Mouse (Mus musculus): ENCODE data around the gene Best3. TPM values are rescaled to one million over a fixed set of nuclear protein-coding genes. Genes with fewer than 3 reads are reported as not detected.

The Best3 gene
- polyA plus RNA-seq, 1 experiment, result 0.11 TPM

- 91% methylated on average over 5 of the region's 5 CpGs for WGBS
- Histone ChIP-seq H3K4me3 (ENCODE audit: control insufficient read depth, insufficient read depth, low read length) (no peak overlapping the region), H3K36me3 (ENCODE audit: control insufficient read depth, insufficient read depth, low read length) (no peaks in the 10 kb centered on the region), H3K27me3 (ENCODE audit: control insufficient read depth, insufficient read depth, low read length) (no peaks in the 10 kb centered on the region), H3K27ac (ENCODE audit: control insufficient read depth, insufficient read depth, low read length) (no peak overlapping the region), H3K4me1 (replicated peaks; ENCODE audit: control insufficient read depth, insufficient read depth, low read length) (no peaks in the 10 kb centered on the region)
- no peak for TF ChIP-seq CTCF (IDR thresholded peaks at IDR 0.05; ENCODE audit: borderline replicate concordance, control insufficient read depth, extremely low read depth, insufficient read depth, low read length, poor library complexity)
- DNase-seq, result no peak
These were observed 18.6 kb downstream of the Best3 start for GRCm38 (mm10) chr10:117004695-117005094.

DNA sequence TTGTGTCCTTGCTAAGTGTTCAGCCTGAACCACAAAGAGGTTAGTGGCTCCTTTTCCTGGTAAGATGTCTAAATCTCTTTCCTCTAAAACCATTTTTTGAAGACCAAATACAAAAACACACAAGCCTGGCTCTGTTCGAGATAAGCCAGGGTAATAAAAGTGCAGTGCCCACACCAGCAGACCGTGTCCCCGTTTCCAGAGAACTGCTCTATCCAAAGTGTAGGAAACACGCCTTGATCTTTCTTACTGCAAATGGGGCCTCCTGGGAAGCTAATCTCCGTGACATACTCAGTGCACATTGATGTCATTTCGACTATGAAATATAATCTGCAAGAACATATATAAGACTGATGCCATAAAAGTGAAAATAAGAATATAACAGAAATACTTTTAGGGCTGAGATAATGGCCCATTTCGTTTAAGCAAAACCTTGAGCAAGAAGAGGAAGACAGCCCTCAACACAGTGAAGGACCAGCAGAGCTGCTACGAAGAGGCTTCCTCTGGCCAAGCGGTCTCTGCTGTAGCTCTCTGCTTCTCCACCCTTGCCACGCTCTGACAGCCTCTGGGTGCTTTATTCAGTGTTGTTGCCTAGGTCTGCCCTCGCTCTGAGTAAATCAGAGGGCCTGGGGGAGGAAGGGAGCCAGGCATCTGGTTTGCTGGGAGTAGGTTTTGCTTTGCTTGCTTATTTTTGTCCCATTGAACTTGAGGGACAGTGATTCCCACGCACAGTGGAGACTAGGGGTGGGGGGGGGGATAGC lies 19.8 kb downstream of the Best3 start:
- Histone ChIP-seq H3K27me3 (ENCODE audit: control insufficient read depth, insufficient read depth, low read length) (no peaks in the 10 kb centered on the region), H3K4me3 (ENCODE audit: control insufficient read depth, insufficient read depth, low read length) (no peak overlapping the region), H3K4me1 (replicated peaks; ENCODE audit: control insufficient read depth, insufficient read depth, low read length) (no peaks in the 10 kb centered on the region), H3K36me3 (ENCODE audit: control insufficient read depth, insufficient read depth, low read length) (no peaks in the 10 kb centered on the region), H3K27ac (ENCODE audit: control insufficient read depth, insufficient read depth, low read length) (no peak overlapping the region)
- TF ChIP-seq POLR2A (IDR thresholded peaks at IDR 0.05; ENCODE audit: control insufficient read depth, extremely low read depth, insufficient read depth, low read length, poor library complexity) (no peak), CTCF (IDR thresholded peaks at IDR 0.05; ENCODE audit: borderline replicate concordance, control insufficient read depth, extremely low read depth, insufficient read depth, low read length, poor library complexity) (no peak)
- 74% methylated on average over 12 of the region's 12 CpGs for WGBS
- DNase-seq, result no peak

DNA sequence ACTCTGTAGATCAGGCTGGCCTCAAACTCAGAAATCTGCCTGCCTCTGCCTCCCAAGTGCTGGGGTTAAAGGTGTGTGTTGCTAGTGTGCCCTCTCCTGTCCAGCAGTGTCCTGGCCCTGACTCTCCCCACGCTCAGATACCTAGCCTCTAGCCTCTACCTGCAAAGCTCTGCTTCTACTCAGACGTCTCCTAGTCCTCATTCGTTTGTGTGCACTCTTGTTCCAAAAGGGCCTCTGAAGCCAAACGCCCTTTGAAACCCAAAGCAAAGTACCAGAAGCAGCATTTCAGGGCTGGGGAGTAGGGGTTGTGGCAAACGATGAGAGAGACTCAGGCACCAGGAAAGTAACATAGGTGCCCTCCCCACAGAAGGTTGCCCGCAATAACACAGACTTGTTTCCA lies 23.6 kb downstream of the Best3 start:
- H3K27me3 ChIP-seq (ENCODE audit: control insufficient read depth, insufficient read depth, low read length), result no peaks in the 10 kb centered on the region
- no peak for DNase-seq
- no peaks in the 10 kb centered on the region for H3K4me1 ChIP-seq (replicated peaks; ENCODE audit: control insufficient read depth, insufficient read depth, low read length)
- H3K4me3 ChIP-seq (ENCODE audit: control insufficient read depth, insufficient read depth, low read length), result no peak overlapping the region
- TF ChIP-seq POLR2A (IDR thresholded peaks at IDR 0.05; ENCODE audit: control insufficient read depth, extremely low read depth, insufficient read depth, low read length, poor library complexity) (no peak), CTCF (IDR thresholded peaks at IDR 0.05; ENCODE audit: borderline replicate concordance, control insufficient read depth, extremely low read depth, insufficient read depth, low read length, poor library complexity) (no peak)
- 96% methylated on average over 6 of the region's 6 CpGs for WGBS
- no peak overlapping the region for H3K27ac ChIP-seq (ENCODE audit: control insufficient read depth, insufficient read depth, low read length)
- H3K36me3 ChIP-seq (ENCODE audit: control insufficient read depth, insufficient read depth, low read length), result no peaks in the 10 kb centered on the region

DNA sequence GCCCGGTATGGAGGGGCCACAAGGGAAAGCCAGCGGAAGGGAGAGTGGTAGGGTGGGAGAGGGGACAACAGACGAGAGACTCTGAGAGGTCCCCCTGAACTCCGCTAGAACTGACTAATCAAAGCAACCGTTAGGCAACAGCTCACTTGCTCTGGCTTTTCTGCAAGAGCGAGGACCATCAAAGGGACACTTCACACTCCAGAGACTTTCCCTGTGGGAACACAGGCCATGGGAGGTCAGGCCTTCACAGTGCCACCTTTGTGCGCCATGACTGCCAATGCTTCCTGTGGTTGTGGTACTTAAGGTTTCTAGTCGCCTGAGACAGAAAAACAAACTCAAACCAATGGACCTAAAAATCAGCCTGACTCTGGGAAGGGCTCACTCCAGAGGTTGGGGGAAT lies 24.9 kb downstream of the Best3 start:
- 89% methylated on average over 8 of the region's 8 CpGs for WGBS
- no peak overlapping the region for H3K4me3 ChIP-seq (ENCODE audit: control insufficient read depth, insufficient read depth, low read length)
- no peaks in the 10 kb centered on the region for H3K27me3 ChIP-seq (ENCODE audit: control insufficient read depth, insufficient read depth, low read length)
- no peak overlapping the region for H3K27ac ChIP-seq (ENCODE audit: control insufficient read depth, insufficient read depth, low read length)
- TF ChIP-seq POLR2A (IDR thresholded peaks at IDR 0.05; ENCODE audit: control insufficient read depth, extremely low read depth, insufficient read depth, low read length, poor library complexity) (no peak), CTCF (IDR thresholded peaks at IDR 0.05; ENCODE audit: borderline replicate concordance, control insufficient read depth, extremely low read depth, insufficient read depth, low read length, poor library complexity) (no peak)
- H3K4me1 ChIP-seq (replicated peaks; ENCODE audit: control insufficient read depth, insufficient read depth, low read length), result no peaks in the 10 kb centered on the region
- DNase-seq, result no peak
- no peaks in the 10 kb centered on the region for H3K36me3 ChIP-seq (ENCODE audit: control insufficient read depth, insufficient read depth, low read length)

- Histone ChIP-seq H3K4me3 (ENCODE audit: control insufficient read depth, insufficient read depth, low read length) (no peak overlapping the region), H3K36me3 (ENCODE audit: control insufficient read depth, insufficient read depth, low read length) (no peaks in the 10 kb centered on the region), H3K27ac (ENCODE audit: control insufficient read depth, insufficient read depth, low read length) (no peak overlapping the region), H3K27me3 (ENCODE audit: control insufficient read depth, insufficient read depth, low read length) (no peaks in the 10 kb centered on the region), H3K4me1 (replicated peaks; ENCODE audit: control insufficient read depth, insufficient read depth, low read length) (no peaks in the 10 kb centered on the region)
- TF ChIP-seq POLR2A (IDR thresholded peaks at IDR 0.05; ENCODE audit: control insufficient read depth, extremely low read depth, insufficient read depth, low read length, poor library complexity) (no peak), CTCF (IDR thresholded peaks at IDR 0.05; ENCODE audit: borderline replicate concordance, control insufficient read depth, extremely low read depth, insufficient read depth, low read length, poor library complexity) (no peak)
- DNase-seq, result no peak
- WGBS, result 74% methylated on average over 12 of the region's 12 CpGs
These were observed 27.7 kb downstream of the Best3 start for GRCm38 (mm10) chr10:117013689-117014390.

- Histone ChIP-seq H3K4me1 (replicated peaks; ENCODE audit: control insufficient read depth, insufficient read depth, low read length) (no peaks in the 10 kb centered on the region), H3K36me3 (ENCODE audit: control insufficient read depth, insufficient read depth, low read length) (no peaks in the 10 kb centered on the region), H3K27me3 (ENCODE audit: control insufficient read depth, insufficient read depth, low read length) (no peaks in the 10 kb centered on the region), H3K27ac (ENCODE audit: control insufficient read depth, insufficient read depth, low read length) (no peak overlapping the region), H3K4me3 (ENCODE audit: control insufficient read depth, insufficient read depth, low read length) (no peak overlapping the region)
- WGBS, result 81% methylated on average over 5 of the region's 5 CpGs
- DNase-seq, result no peak
- TF ChIP-seq POLR2A (IDR thresholded peaks at IDR 0.05; ENCODE audit: control insufficient read depth, extremely low read depth, insufficient read depth, low read length, poor library complexity) (no peak), CTCF (IDR thresholded peaks at IDR 0.05; ENCODE audit: borderline replicate concordance, control insufficient read depth, extremely low read depth, insufficient read depth, low read length, poor library complexity) (no peak)
These were observed 28.5 kb downstream of the Best3 start for GRCm38 (mm10) chr10:117014565-117014964.

Measured in thymus, adult 2 months (tissue).